Mouse (Mus musculus) cortical plate, adult 2 months (tissue): ENCODE data around the gene Dnpep. TPM values are rescaled to one million over a fixed set of nuclear protein-coding genes. Genes with fewer than 3 reads are reported as not detected.
A peak's percentile ranks its signal among the peaks of the same experiment; 100 is the strongest.

Experiments used
- H3K27ac ChIP-seq: fragments of 200-500 bp; 2 replicates; pipeline ENCODE4 v1.5.1; 2012; ENCODE audit warnings: low read length, control low read depth, inconsistent platforms; ENCODE audit not compliant: insufficient read depth
- H3K4me1 ChIP-seq: fragments of 200-500 bp; 2 replicates; pipeline ENCODE4 v1.6.1; 2011; ENCODE audit warnings: low read length; ENCODE audit not compliant: control insufficient read depth, insufficient read depth
- H3K4me3 ChIP-seq: fragments of 200-500 bp; 2 replicates; pipeline ENCODE4 v1.5.1; 2011; ENCODE audit warnings: mild to moderate bottlenecking, low read length, control low read depth; ENCODE audit not compliant: insufficient read depth
- CTCF ChIP-seq: fragments of 200-500 bp; IDR thresholded peaks from 2 replicates; pipeline ENCODE4 v1.5.1; 2011; ENCODE audit warnings: mild to moderate bottlenecking, control low read depth, low read length; ENCODE audit not compliant: insufficient read depth; ENCODE audit errors: extremely low read depth
- POLR2A ChIP-seq: fragments of 200-500 bp; IDR thresholded peaks from 2 replicates; pipeline ENCODE4 v1.6.1; 2011; ENCODE audit warnings: mild to moderate bottlenecking, low read length, control low read depth; ENCODE audit not compliant: insufficient read depth; ENCODE audit errors: extremely low read depth
- polyA plus RNA-seq: library from polyadenylated mRNA; depleted of rRNA; stranded (reverse); fragments of >200 nt; gene quantifications from 2 replicates; pipeline ENCODE4 v1.2.3, GENCODE M21; 2012

Gene Dnpep
- polyA plus RNA-seq, 1 experiment = 74.4 TPM

DNA sequence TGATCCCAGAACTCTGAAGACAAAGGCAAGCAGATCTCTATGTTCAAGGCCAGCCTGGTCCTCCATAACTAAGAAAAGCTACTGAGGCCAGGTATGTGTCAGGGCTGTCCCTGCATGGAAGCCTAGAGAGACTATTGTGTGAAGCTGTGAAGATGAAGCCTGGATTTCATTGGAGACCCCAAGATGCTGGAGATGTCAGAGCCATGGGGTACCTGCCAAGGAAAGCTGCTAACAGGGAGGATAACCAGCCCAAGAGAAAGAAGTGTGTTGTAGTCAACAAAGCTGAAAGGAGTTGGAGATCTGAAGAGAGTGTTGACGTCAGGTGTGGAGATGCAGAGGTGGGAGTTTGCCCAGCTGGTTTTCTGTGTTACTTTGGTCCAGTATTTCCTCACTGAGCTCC lies 13.5 kb upstream of the Dnpep start:
- TF ChIP-seq POLR2A = no peak
- no peak for TF ChIP-seq CTCF
- Histone ChIP-seq H3K27ac (no peak overlapping the region), H3K4me3 (no peak overlapping the region), H3K4me1 (no peaks in the 10 kb centered on the region)

DNA sequence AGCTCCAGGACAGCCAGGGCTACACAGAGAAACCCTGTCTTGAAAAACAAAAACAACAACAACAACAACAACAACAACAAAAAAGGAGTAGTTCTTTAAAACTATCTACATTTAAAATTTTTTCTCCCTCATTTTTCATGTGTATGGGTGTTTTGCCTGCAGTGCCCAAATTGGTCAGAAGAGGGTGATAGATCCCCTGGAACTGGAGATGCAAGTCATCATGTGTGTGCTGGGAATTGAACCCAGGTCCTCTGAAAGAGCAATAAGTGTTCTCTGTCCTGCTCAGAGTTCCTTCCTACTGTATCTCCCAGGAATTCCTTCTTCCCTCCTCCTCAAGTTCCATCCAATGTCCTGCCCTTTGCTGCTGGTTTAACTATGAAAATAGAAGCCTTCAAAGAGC lies 9.7 kb upstream of the Dnpep start:
- TF ChIP-seq CTCF (no peak), POLR2A (no peak)
- no peak overlapping the region for H3K4me3 ChIP-seq

DNA sequence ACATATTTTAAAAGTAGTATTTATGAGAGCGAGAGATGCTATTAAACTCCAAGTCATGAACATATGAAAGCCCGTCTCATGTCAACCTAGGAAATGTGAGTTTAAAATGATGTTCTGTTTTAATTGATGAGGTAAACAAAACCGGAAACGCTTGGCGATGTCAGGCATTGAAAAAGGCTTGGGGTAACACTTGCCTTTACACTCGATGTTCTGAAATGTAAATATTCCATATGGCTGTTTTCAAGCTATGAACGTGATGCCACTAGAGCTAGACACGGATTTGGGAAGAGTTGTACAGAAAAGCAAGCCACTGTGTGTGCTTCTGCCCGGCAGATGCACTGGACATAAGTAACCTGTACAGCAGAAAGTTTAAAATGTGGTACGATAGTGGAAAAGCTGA lies 1.4 kb upstream of the Dnpep start:
- Histone ChIP-seq H3K27ac (no peak overlapping the region), H3K4me3 (no peak overlapping the region), H3K4me1 (no peaks in the 10 kb centered on the region)
- no peak for TF ChIP-seq CTCF
- no peak for TF ChIP-seq POLR2A

More for the DNA sequence above, 9.7 kb upstream of the Dnpep start:
- no peaks in the 10 kb centered on the region for H3K4me1 ChIP-seq
- no peak overlapping the region for H3K27ac ChIP-seq

DNA sequence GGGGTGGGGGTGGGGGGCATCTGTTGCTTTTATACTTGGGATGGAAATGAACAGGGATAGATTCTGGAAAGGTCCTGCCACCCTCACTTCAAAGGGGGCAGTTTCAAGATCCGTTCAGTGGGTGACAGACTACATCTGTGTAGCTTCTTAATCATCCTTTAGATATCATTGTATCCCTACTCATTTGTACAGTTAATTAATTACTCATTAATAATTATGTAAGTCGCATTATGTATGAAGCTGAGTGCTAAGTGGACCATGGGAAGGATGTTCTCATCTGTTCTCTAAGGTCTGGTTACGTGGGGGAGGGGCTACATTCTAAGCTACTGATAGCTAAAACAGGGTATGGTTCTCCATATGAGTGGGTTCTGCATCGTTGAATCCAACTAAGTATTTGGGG lies 946 bp upstream of the Dnpep start:
- TF ChIP-seq CTCF = no peak
- no peak overlapping the region for H3K4me3 ChIP-seq
- H3K4me1 ChIP-seq = no peaks in the 10 kb centered on the region
- H3K27ac ChIP-seq = no peak overlapping the region

DNA sequence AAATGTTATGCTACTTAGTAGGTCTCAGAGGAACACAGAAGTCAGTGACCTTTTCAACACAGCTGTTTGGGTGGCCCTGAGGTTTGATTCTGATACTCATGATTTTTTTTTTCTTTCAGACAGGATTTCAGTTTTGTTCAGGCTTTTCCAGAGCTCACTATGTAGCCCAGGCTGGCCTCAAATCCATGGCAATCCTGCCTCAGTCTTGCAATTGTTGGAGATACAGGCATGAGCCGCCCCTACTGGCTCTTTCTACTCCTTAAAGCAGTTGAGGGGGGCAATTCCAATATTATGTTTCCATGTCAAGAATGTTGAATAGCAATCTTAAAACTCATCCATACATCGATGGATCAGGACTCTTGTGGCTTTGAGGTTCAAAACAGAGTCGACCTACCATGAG lies 511 bp upstream of the Dnpep start:
- Histone ChIP-seq H3K27ac (no peak overlapping the region), H3K4me1 (no peaks in the 10 kb centered on the region), H3K4me3 (no peak overlapping the region)
- TF ChIP-seq POLR2A (no peak), CTCF (no peak)

DNA sequence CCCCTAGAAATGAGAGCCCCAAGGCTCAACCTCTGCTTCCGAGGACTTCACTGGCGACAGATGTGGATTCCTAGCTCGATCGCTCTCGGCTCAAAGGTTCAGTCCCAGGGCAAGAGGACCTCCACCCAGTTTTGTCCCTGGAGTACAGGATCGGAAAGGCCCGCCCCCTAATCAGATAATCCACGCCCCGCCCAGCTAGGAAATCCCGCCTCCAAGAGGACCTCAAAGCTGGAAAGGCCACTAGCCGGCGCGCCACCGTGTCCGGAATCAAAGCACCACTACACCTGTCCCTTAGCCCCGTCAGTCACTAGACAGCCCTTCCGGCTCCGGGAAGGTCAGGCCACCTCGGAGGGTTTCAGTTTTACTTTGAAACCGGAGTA lies 939 bp downstream of the Dnpep start:
- no peaks in the 10 kb centered on the region for H3K4me1 ChIP-seq
- TF ChIP-seq POLR2A = no peak
- no peak for TF ChIP-seq CTCF
- peak overlapping the region; percentile 96 for H3K27ac ChIP-seq
- peak overlapping the region; percentile 98 for H3K4me3 ChIP-seq

DNA sequence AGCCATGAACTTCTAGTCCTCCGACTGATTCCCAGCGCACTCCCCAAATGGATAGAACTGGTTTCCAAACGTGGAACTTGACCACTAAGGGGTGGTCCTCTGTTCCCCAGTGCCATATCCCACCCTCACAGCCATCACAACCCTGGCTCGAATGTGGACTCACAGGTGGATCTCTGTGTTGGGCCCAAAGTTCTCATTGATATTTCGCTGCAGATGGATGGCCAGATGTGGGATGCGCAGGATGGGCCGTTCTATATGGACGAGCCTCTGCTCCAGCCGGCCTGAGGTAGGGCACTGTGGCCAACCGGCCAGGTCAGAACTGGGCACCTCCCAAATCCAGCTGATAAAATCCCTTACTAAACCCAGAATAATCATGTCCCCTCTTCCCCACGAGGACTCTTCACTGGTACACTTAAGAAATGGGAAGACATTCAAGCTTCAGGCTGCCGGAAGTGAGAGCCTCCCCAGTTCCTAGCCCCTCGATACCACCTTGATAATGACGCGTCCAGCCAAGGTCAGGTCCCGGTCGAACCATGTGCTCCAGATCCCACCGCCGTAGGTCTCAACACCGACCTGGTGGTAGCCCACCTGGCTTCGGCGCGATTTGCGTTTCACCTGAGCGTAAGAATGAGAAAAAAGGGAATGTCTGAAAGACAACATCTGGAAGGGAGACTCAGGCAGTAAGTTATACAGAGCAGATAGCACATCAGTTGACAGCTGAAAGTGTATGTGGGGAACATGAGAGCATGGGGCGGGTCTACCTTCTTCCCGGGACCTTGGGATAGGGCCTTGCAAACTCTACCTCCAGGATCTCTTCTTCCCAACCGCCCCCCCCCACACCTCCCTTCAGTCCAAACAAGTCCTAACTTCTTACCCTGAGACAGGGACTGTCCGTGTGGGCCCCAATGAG lies 2.1 kb downstream of the Dnpep start:
- TF ChIP-seq CTCF = no peak
- no peak overlapping the region for H3K27ac ChIP-seq
- H3K4me3 ChIP-seq = peak overlapping the region; percentile 98; the same call in 1 of the 2 replicates
- H3K4me1 ChIP-seq = no peaks in the 10 kb centered on the region

DNA sequence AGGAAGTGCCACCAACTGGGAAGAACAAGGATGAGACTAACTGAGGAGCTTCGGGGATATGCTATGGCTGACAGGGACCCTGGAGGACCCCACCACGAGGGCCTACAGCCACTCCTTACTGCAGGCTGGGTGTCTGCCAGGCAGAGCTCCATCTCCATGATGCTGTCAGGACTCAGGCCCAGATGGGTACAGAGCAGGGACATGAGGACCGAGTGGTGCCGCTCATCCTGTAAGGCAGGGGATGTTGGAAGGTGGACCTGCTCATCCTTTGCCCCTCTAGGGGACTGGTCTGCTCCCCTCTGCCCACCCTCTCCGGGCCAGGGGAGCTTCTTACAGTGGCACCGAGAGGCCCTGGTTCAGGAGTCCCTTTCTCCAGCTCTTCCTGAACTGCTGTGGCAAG lies 2.8 kb downstream of the Dnpep start:
- no peak overlapping the region for H3K27ac ChIP-seq
- no peak for TF ChIP-seq POLR2A
- TF ChIP-seq CTCF = no peak
- H3K4me3 ChIP-seq = no peak overlapping the region
- no peaks in the 10 kb centered on the region for H3K4me1 ChIP-seq

DNA sequence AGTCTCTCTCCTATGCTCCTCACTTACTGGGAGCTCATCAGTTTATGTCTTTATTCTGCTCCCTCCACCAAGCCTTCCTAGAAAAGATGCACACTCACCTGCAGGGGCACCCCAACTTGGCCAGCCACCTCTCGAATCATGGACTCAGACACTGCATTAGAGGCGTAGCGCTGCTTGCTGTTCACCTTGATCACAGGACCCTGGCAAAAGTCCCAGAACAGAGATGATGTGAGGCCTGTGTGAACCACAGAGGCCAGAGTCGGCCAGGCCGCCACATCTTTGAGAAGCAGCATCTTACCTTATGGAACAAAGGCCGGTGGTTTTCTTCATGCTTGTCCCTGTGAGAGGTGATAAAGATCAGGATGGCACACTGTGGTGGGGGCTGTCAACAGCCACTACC lies 6.1 kb downstream of the Dnpep start:
- Histone ChIP-seq H3K4me3 (no peak overlapping the region), H3K27ac (no peak overlapping the region), H3K4me1 (no peaks in the 10 kb centered on the region)
- TF ChIP-seq POLR2A (no peak), CTCF (no peak)

DNA sequence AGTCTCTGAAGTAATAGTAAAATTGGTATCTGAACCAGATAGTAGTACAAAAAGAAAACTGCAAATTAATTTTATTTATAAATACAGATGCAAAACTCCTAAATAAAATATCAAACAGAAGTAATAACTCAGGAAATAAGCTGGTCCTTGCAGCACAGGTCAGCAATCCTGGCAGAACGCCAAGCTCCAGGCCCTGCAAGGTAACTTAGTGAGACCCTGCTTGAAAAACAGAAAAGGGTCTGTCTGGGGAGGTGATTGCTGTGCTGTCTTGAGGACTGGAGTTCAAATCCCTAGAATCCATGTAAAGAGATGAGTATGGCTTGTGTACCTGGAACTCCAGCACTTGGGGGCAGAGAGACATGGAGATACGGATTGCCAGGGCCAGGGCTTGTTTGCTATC lies 13.1 kb downstream of the Dnpep start:
- Histone ChIP-seq H3K4me1 (no peaks in the 10 kb centered on the region), H3K4me3 (no peak overlapping the region), H3K27ac (no peak overlapping the region)
- TF ChIP-seq POLR2A = no peak
- no peak for TF ChIP-seq CTCF
